Mouse (Mus musculus) small intestine, adult 2 months (tissue): Measurements from ENCODE around the gene Pip5kl1. TPM values are rescaled to one million over a fixed set of nuclear protein-coding genes. Genes with fewer than 3 reads are reported as not detected.

ENCODE experiments used
- H3K27ac ChIP-seq: fragments of 200-500 bp; 2 replicates; pipeline ENCODE4 v1.5.1; 2012; ENCODE audit warnings: low read depth, low read length, control low read depth, inconsistent platforms; ENCODE audit not compliant: insufficient read depth
- H3K27me3 ChIP-seq: fragments of 200-500 bp; 2 replicates; pipeline ENCODE4 v1.6.1; 2012; ENCODE audit warnings: mild to moderate bottlenecking, moderate library complexity, low read length, inconsistent platforms; ENCODE audit not compliant: control insufficient read depth, insufficient read depth
- H3K36me3 ChIP-seq: fragments of 200-500 bp; 2 replicates; pipeline ENCODE4 v1.6.1; 2012; ENCODE audit warnings: mild to moderate bottlenecking, low read length, control low read depth, inconsistent platforms; ENCODE audit not compliant: control insufficient read depth, insufficient read depth
- H3K4me1 ChIP-seq: fragments of 200-500 bp; 2 replicates; pipeline ENCODE4 v1.6.1; 2012; ENCODE audit warnings: low read length, inconsistent platforms, mixed read lengths; ENCODE audit not compliant: control insufficient read depth, insufficient read depth, insufficient read length
- H3K4me3 ChIP-seq: fragments of 200-500 bp; 2 replicates; pipeline ENCODE4 v1.5.1; 2012; ENCODE audit warnings: low read depth, mild to moderate bottlenecking, control low read depth, inconsistent platforms, low read length, moderate library complexity
- CTCF ChIP-seq: fragments of 200-500 bp; IDR thresholded peaks from 2 replicates; pipeline ENCODE4 v1.5.1; 2012; ENCODE audit warnings: low read depth, mild to moderate bottlenecking, control low read depth, inconsistent platforms, low read length, moderate library complexity, mixed read lengths; ENCODE audit not compliant: insufficient replicate concordance, insufficient read length; ENCODE audit errors: extremely low read depth
- POLR2A ChIP-seq: fragments of 200-500 bp; IDR thresholded peaks from 2 replicates; pipeline ENCODE4 v1.6.1; 2012; ENCODE audit warnings: low read depth, mild to moderate bottlenecking, control low read depth, inconsistent platforms, low read length, moderate library complexity
- WGBS: fragments of 180-500 bp; shearing (Covaris S2); methylation state at CpG from one replicate; pipeline ENCODE4 v1.1.7; 2018; 5-methylcytosine and 5-hydroxymethylcytosine counted together
- polyA plus RNA-seq: library from polyadenylated mRNA; depleted of rRNA; stranded (reverse); fragments of >200 nt; gene quantifications from 2 replicates; pipeline ENCODE4 v1.2.3, GENCODE M21; 2012; rRNA removed

Gene Pip5kl1
- 0.15 and 0.25 TPM in 2 replicates for polyA plus RNA-seq

DNA sequence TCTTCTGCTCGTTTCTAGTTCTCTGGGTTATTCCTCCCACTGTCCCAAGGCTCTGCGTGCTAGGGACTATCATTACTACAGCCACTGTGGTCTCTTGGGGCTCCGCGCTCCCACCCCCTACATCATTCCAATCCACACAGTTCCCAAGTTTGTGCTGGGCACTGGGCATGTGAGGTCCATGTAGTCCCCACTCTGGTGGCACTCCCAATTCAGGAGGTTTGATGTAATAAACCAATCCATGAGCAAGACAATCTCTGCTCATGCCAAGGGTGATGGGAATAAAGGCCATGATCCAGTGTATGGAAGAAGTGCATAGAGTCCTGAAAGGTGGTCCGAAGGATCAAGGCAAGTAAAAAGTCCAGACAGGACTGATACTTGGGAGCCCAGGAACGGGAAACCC is at the start of gene Pip5kl1:
TSS of gene Pip5kl1 (plus strand) at position 301 of the 400 bp plus-strand sequence.
- 76% methylated on average over 6 of the region's 6 CpGs for WGBS
- peaks cover 9% of the 10 kb centered on the region for H3K4me1 ChIP-seq
- H3K4me3 ChIP-seq, result peak within 1 kb of the TSS; percentile 37
- TF ChIP-seq POLR2A (0 out of 2 replicates have a peak, but pooled peaks have one; percentile 8), CTCF (no peak)
- H3K36me3 ChIP-seq, result peaks cover 4% of the 10 kb centered on the region; the same call in 1 of the 2 replicates
- H3K27ac ChIP-seq, result no peak within 1 kb of the TSS
- H3K27me3 ChIP-seq, result peaks cover 3% of the 10 kb centered on the region; the same call in 1 of the 2 replicates

GRCm38 (mm10) chr2:32525816-32526215 is 48.8 kb upstream of the Pip5kl1 start:
- peak overlapping the region; percentile 6; the same call in 1 of the 2 replicates for H3K4me3 ChIP-seq
- TF ChIP-seq CTCF, result no peak
- TF ChIP-seq POLR2A, result no peak
- WGBS, result 63% methylated on average over 12 of the region's 12 CpGs

DNA sequence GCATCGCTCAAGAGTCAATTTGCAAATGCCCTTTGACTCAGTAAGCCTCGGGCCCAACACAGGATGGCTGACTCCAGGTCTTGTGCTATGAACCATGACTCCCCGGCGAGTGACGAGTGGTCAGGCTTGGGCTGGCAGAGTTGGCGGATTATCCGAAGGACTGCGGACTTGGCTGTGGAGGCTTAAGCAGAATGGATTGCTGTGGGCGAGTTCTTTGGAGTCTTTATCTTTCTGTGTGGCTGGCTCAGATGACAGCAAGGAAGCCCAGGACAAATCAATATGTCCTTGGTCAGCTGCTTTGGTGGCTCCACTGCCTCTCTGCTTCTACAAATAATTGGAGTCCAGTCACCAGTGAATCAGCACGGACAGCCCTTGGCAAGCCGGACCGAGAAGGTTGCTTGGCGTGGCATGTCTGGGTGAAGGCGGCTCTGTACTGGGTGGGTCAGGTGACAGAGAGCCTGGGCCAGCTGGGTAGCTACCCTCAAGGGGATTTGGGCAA is 47.1 kb upstream of the Pip5kl1 start:
- WGBS, result 77% methylated on average over 14 of the region's 14 CpGs
- no peak overlapping the region for H3K4me3 ChIP-seq
- TF ChIP-seq POLR2A, result no peak
- no peak for TF ChIP-seq CTCF
- H3K4me1 ChIP-seq, result peaks cover 28% of the 10 kb centered on the region
- no peaks in the 10 kb centered on the region for H3K27me3 ChIP-seq
- H3K36me3 ChIP-seq, result no peaks in the 10 kb centered on the region
- peak overlapping the region; percentile 40; the same call in 1 of the 2 replicates for H3K27ac ChIP-seq

More at GRCm38 (mm10) chr2:32525816-32526215, 48.8 kb upstream of the Pip5kl1 start:
- Histone ChIP-seq H3K4me1 (peaks cover 31% of the 10 kb centered on the region), H3K27ac (peak overlapping the region; percentile 99), H3K36me3 (no peaks in the 10 kb centered on the region), H3K27me3 (no peaks in the 10 kb centered on the region)

DNA sequence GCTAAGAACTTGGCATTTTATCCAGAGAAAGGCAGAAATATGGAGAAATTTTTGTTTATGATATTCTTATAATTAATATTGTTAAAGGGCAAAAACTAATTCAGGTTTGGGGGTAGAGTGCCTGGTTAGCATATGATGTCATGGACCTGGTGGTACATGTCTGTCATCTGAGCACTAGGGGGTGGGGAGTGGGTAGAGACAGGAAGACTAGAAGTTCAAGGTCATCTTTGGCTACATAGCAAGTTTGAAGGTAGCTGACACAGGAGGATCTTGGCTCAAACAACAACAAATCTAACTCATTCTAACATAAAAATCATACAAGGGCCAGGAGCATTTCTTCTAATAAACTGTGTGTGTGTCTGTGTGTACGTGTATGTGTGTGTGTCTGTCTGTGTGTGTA is 46.3 kb upstream of the Pip5kl1 start:
- H3K36me3 ChIP-seq, result no peaks in the 10 kb centered on the region
- H3K27ac ChIP-seq, result no peak overlapping the region
- no peaks in the 10 kb centered on the region for H3K27me3 ChIP-seq
- peaks cover 25% of the 10 kb centered on the region for H3K4me1 ChIP-seq
- TF ChIP-seq CTCF (no peak), POLR2A (no peak)
- H3K4me3 ChIP-seq, result no peak overlapping the region
- WGBS, result 85% methylated on average over 1 of the region's 1 CpGs

GRCm38 (mm10) chr2:32530479-32530878 is 44.1 kb upstream of the Pip5kl1 start:
- TF ChIP-seq CTCF, result no peak
- TF ChIP-seq POLR2A, result peak; percentile 32; the same call in 1 of the 2 replicates
- 57% methylated on average over 2 of the region's 2 CpGs for WGBS

DNA sequence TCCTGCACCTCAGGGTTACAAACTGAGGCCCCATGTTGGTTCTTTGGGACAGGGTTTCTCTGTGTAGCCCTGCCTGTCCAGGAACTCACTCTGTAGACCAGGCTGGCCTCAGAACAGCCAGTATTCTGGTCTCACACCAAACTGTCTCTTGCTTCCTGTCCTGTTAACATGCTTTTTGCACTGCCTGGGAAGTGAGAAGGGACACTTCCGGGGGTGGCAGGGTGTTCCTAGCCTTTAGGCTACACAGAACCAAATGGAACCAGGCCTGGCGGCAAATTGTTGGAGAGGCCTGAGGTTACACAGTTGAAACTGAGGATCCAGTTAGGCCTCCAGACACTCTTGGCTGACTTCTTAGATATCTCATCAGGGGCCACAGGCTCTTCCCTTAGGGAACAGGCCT is 41.4 kb upstream of the Pip5kl1 start:
- TF ChIP-seq POLR2A, result no peak
- no peak for TF ChIP-seq CTCF
- 85% methylated on average over 2 of the region's 2 CpGs for WGBS
- Histone ChIP-seq H3K4me3 (no peak overlapping the region), H3K27ac (no peak overlapping the region), H3K27me3 (no peaks in the 10 kb centered on the region), H3K4me1 (peaks cover 13% of the 10 kb centered on the region; the same call in 1 of the 2 replicates), H3K36me3 (no peaks in the 10 kb centered on the region)

More at GRCm38 (mm10) chr2:32530479-32530878, 44.1 kb upstream of the Pip5kl1 start:
- H3K27ac ChIP-seq, result peak overlapping the region; percentile 79
- H3K36me3 ChIP-seq, result no peaks in the 10 kb centered on the region
- no peaks in the 10 kb centered on the region for H3K27me3 ChIP-seq
- H3K4me3 ChIP-seq, result no peak overlapping the region
- peaks cover 19% of the 10 kb centered on the region for H3K4me1 ChIP-seq

GRCm38 (mm10) chr2:32534061-32534732 is 40.4 kb upstream of the Pip5kl1 start:
- H3K4me3 ChIP-seq, result peak overlapping the region; percentile 64
- peak; percentile 68; the same call in 1 of the 2 replicates for TF ChIP-seq POLR2A
- no peak for TF ChIP-seq CTCF
- peak overlapping the region; percentile 97 for H3K27ac ChIP-seq
- no peaks in the 10 kb centered on the region for H3K27me3 ChIP-seq
- WGBS, result 7% methylated on average over 13 of the region's 13 CpGs
- peaks cover 21% of the 10 kb centered on the region; the same call in 1 of the 2 replicates for H3K4me1 ChIP-seq
- no peaks in the 10 kb centered on the region for H3K36me3 ChIP-seq
